Mouse (Mus musculus): Measurements from ENCODE around the gene Calhm2. TPM values are rescaled to one million over a fixed set of nuclear protein-coding genes. Genes with fewer than 3 reads are reported as not detected.
A peak's percentile ranks its signal among the peaks of the same experiment; 100 is the strongest.

Gene Calhm2
- polyA plus RNA-seq (2014; fragmentation: Nextera tagmentation; extraction: Ambion mirVana): 1.3 and 1.7 TPM in 2 replicates

GRCm38 (mm10) chr19:47137771-47138421, at the start of gene Calhm2:
TSS of gene Calhm2 (minus strand) at chr19:47138294.
- 6% methylated on average over 28 of the region's 28 CpGs for WGBS
- H3K36me3 ChIP-seq (replicated peaks; ENCODE audit: control insufficient read depth, insufficient read depth, low read depth, low read length): no peaks in the 10 kb centered on the region; the same call in 1 of the 2 replicates
- no peak for ATAC-seq (replicated peaks; ENCODE audit: insufficient number of reproducible peaks, low FRiP score, low TSS enrichment, low read depth)

GRCm38 (mm10) chr19:47186514-47187275, 48.6 kb upstream of the Calhm2 start:
- Histone ChIP-seq H3K27ac (replicated peaks; ENCODE audit: low read depth, low read length) (no peak overlapping the region), H3K4me1 (ENCODE audit: control insufficient read depth, insufficient read depth, low read length) (no peaks in the 10 kb centered on the region), H3K4me2 (ENCODE audit: low read depth, low read length) (no peak overlapping the region), H3K9me3 (replicated peaks; ENCODE audit: control insufficient read depth, low read length) (no peaks in the 10 kb centered on the region), H3K4me3 (ENCODE audit: low read depth, low read length) (no peak overlapping the region), H3K27me3 (ENCODE audit: control insufficient read depth, insufficient read depth, low read length) (no peaks in the 10 kb centered on the region), H3K36me3 (replicated peaks; ENCODE audit: control insufficient read depth, insufficient read depth, low read depth, low read length) (no peaks in the 10 kb centered on the region), H3K9ac (replicated peaks; ENCODE audit: low read length) (no peak overlapping the region)
- DNase-seq (ENCODE audit: low spot score) (no peak), ATAC-seq (replicated peaks; ENCODE audit: insufficient number of reproducible peaks, low FRiP score, low TSS enrichment, low read depth) (no peak)
- WGBS: 41% methylated on average over 15 of the region's 15 CpGs

More at GRCm38 (mm10) chr19:47137771-47138421, at the start of gene Calhm2:
- Histone ChIP-seq H3K4me2 (ENCODE audit: low read depth, low read length) (peak within 1 kb of the TSS; percentile 67), H3K4me1 (ENCODE audit: control insufficient read depth, insufficient read depth, low read length) (no peaks in the 10 kb centered on the region; the same call in 1 of the 2 replicates), H3K9me3 (replicated peaks; ENCODE audit: control insufficient read depth, low read length) (no peaks in the 10 kb centered on the region), H3K27me3 (ENCODE audit: control insufficient read depth, insufficient read depth, low read length) (no peaks in the 10 kb centered on the region; the same call in 1 of the 2 replicates), H3K9ac (replicated peaks; ENCODE audit: low read length) (peak within 1 kb of the TSS; percentile 75), H3K27ac (replicated peaks; ENCODE audit: low read depth, low read length) (peak within 1 kb of the TSS; percentile 22), H3K4me3 (ENCODE audit: low read depth, low read length) (peak within 1 kb of the TSS; percentile 27)
- DNase-seq (ENCODE audit: low spot score): peak; percentile 52

- H3K4me3 ChIP-seq (ENCODE audit: low read depth, low read length): no peak overlapping the region
- H3K4me1 ChIP-seq (ENCODE audit: control insufficient read depth, insufficient read depth, low read length): no peaks in the 10 kb centered on the region
- no peaks in the 10 kb centered on the region for H3K9me3 ChIP-seq (replicated peaks; ENCODE audit: control insufficient read depth, low read length)
- no peak overlapping the region for H3K27ac ChIP-seq (replicated peaks; ENCODE audit: low read depth, low read length)
- H3K4me2 ChIP-seq (ENCODE audit: low read depth, low read length): no peak overlapping the region
- no peaks in the 10 kb centered on the region for H3K36me3 ChIP-seq (replicated peaks; ENCODE audit: control insufficient read depth, insufficient read depth, low read depth, low read length)
- WGBS: 66% methylated on average over 4 of the region's 4 CpGs
- ATAC-seq (replicated peaks; ENCODE audit: insufficient number of reproducible peaks, low FRiP score, low TSS enrichment, low read depth) (no peak), DNase-seq (ENCODE audit: low spot score) (no peak)
- H3K9ac ChIP-seq (replicated peaks; ENCODE audit: low read length): no peak overlapping the region
- H3K27me3 ChIP-seq (ENCODE audit: control insufficient read depth, insufficient read depth, low read length): peaks cover 10% of the 10 kb centered on the region
These were observed 46.6 kb upstream of the Calhm2 start for GRCm38 (mm10) chr19:47184736-47185135.

- WGBS: 55% methylated on average over 8 of the region's 8 CpGs
- no peak for ATAC-seq (replicated peaks; ENCODE audit: insufficient number of reproducible peaks, low FRiP score, low TSS enrichment, low read depth)
- no peaks in the 10 kb centered on the region for H3K36me3 ChIP-seq (replicated peaks; ENCODE audit: control insufficient read depth, insufficient read depth, low read depth, low read length)
- H3K27me3 ChIP-seq (ENCODE audit: control insufficient read depth, insufficient read depth, low read length): peaks cover 16% of the 10 kb centered on the region
- H3K4me1 ChIP-seq (ENCODE audit: control insufficient read depth, insufficient read depth, low read length): peaks cover 2% of the 10 kb centered on the region; the same call in 1 of the 2 replicates
- no peak overlapping the region for H3K4me2 ChIP-seq (ENCODE audit: low read depth, low read length)
- DNase-seq (ENCODE audit: low spot score): no peak
- no peak overlapping the region for H3K27ac ChIP-seq (replicated peaks; ENCODE audit: low read depth, low read length)
- no peak overlapping the region for H3K4me3 ChIP-seq (ENCODE audit: low read depth, low read length)
- H3K9ac ChIP-seq (replicated peaks; ENCODE audit: low read length): no peak overlapping the region
- H3K9me3 ChIP-seq (replicated peaks; ENCODE audit: control insufficient read depth, low read length): no peaks in the 10 kb centered on the region
These were observed 46.1 kb upstream of the Calhm2 start for GRCm38 (mm10) chr19:47184221-47184620.

GRCm38 (mm10) chr19:47180011-47180410, 41.9 kb upstream of the Calhm2 start:
- Histone ChIP-seq H3K9me3 (replicated peaks; ENCODE audit: control insufficient read depth, low read length) (no peaks in the 10 kb centered on the region), H3K4me3 (ENCODE audit: low read depth, low read length) (peak overlapping the region; percentile 67), H3K4me2 (ENCODE audit: low read depth, low read length) (no peak overlapping the region; the same call in 1 of the 2 replicates), H3K4me1 (ENCODE audit: control insufficient read depth, insufficient read depth, low read length) (peaks cover 5% of the 10 kb centered on the region; the same call in 1 of the 2 replicates), H3K9ac (replicated peaks; ENCODE audit: low read length) (no peak overlapping the region), H3K36me3 (replicated peaks; ENCODE audit: control insufficient read depth, insufficient read depth, low read depth, low read length) (no peaks in the 10 kb centered on the region), H3K27me3 (ENCODE audit: control insufficient read depth, insufficient read depth, low read length) (peaks cover 26% of the 10 kb centered on the region), H3K27ac (replicated peaks; ENCODE audit: low read depth, low read length) (no peak overlapping the region)
- 15% methylated on average over 8 of the region's 8 CpGs for WGBS
- ATAC-seq (replicated peaks; ENCODE audit: insufficient number of reproducible peaks, low FRiP score, low TSS enrichment, low read depth) (no peak), DNase-seq (ENCODE audit: low spot score) (no peak)

- peak overlapping the region; percentile 68 for H3K9ac ChIP-seq (replicated peaks; ENCODE audit: low read length)
- peak; percentile 45; the same call in 1 of the 2 replicates for ATAC-seq (replicated peaks; ENCODE audit: insufficient number of reproducible peaks, low FRiP score, low TSS enrichment, low read depth)
- peaks cover 5% of the 10 kb centered on the region; the same call in 1 of the 2 replicates for H3K4me1 ChIP-seq (ENCODE audit: control insufficient read depth, insufficient read depth, low read length)
- whole genome bisulfite sequencing: under 1% methylated on average over 37 of the region's 42 CpGs
- H3K27me3 ChIP-seq (ENCODE audit: control insufficient read depth, insufficient read depth, low read length): peaks cover 26% of the 10 kb centered on the region
- H3K4me2 ChIP-seq (ENCODE audit: low read depth, low read length): peak overlapping the region; percentile 100
- peak overlapping the region; percentile 67 for H3K4me3 ChIP-seq (ENCODE audit: low read depth, low read length)
- H3K9me3 ChIP-seq (replicated peaks; ENCODE audit: control insufficient read depth, low read length): no peaks in the 10 kb centered on the region
- no peaks in the 10 kb centered on the region for H3K36me3 ChIP-seq (replicated peaks; ENCODE audit: control insufficient read depth, insufficient read depth, low read depth, low read length)
- H3K27ac ChIP-seq (replicated peaks; ENCODE audit: low read depth, low read length): no peak overlapping the region
- peak; percentile 43 for DNase-seq (ENCODE audit: low spot score)
These were observed 41.2 kb upstream of the Calhm2 start for GRCm38 (mm10) chr19:47179272-47179809.

GRCm38 (mm10) chr19:47178431-47179271, 40.6 kb upstream of the Calhm2 start, which contains the start of gene Neurl1a:
TSS of gene Neurl1a (plus strand) at chr19:47178820.
- WGBS: under 1% methylated on average over 87 of the region's 98 CpGs
- Histone ChIP-seq H3K4me1 (ENCODE audit: control insufficient read depth, insufficient read depth, low read length) (peaks cover 5% of the 10 kb centered on the region; the same call in 1 of the 2 replicates), H3K9ac (replicated peaks; ENCODE audit: low read length) (peak within 1 kb of the TSS; percentile 68), H3K36me3 (replicated peaks; ENCODE audit: control insufficient read depth, insufficient read depth, low read depth, low read length) (no peaks in the 10 kb centered on the region), H3K27ac (replicated peaks; ENCODE audit: low read depth, low read length) (no peak within 1 kb of the TSS), H3K4me2 (ENCODE audit: low read depth, low read length) (peak within 1 kb of the TSS; percentile 100), H3K9me3 (replicated peaks; ENCODE audit: control insufficient read depth, low read length) (no peaks in the 10 kb centered on the region), H3K4me3 (ENCODE audit: low read depth, low read length) (peak within 1 kb of the TSS; percentile 67), H3K27me3 (ENCODE audit: control insufficient read depth, insufficient read depth, low read length) (peaks cover 26% of the 10 kb centered on the region)
- peak; percentile 32; the same call in 1 of the 2 replicates for ATAC-seq (replicated peaks; ENCODE audit: insufficient number of reproducible peaks, low FRiP score, low TSS enrichment, low read depth)
- peak; percentile 80 for DNase-seq (ENCODE audit: low spot score)
